Mouse (Mus musculus) kidney, embryonic 14.5 days (tissue): ENCODE results near the gene Gsg1l. TPM values are rescaled to one million over a fixed set of nuclear protein-coding genes. Genes with fewer than 3 reads are reported as not detected.

ENCODE experiments used
- ATAC-seq: fragments of 200-750 bp; cut with Nextera tagmentation; 2 replicates; pipeline ENCODE4 v1.8.0; 2017; ENCODE audit warnings: moderate number of reproducible peaks, mild to moderate bottlenecking, moderate TSS enrichment, moderate library complexity; ENCODE audit not compliant: low FRiP score, low TSS enrichment
- H3K27ac ChIP-seq: fragments of 300-500 bp; sonication (generic); 2 replicates; pipeline ENCODE4 v1.5.1; 2014; ENCODE audit warnings: low read depth, mild to moderate bottlenecking, low read length, moderate library complexity, mixed read lengths
- H3K27me3 ChIP-seq: fragments of 300-500 bp; sonication (generic); 2 replicates; pipeline ENCODE4 v1.6.1; 2014; ENCODE audit warnings: mild to moderate bottlenecking, low read length; ENCODE audit not compliant: control insufficient read depth, insufficient read depth
- H3K36me3 ChIP-seq: fragments of 300-500 bp; sonication (generic); 2 replicates; pipeline ENCODE4 v1.6.1; 2014; ENCODE audit warnings: low read length, mixed read lengths; ENCODE audit not compliant: control insufficient read depth, insufficient read depth
- H3K4me1 ChIP-seq: fragments of 300-500 bp; sonication (generic); 2 replicates; pipeline ENCODE4 v1.6.1; 2014; ENCODE audit warnings: low read length, mixed read lengths; ENCODE audit not compliant: control insufficient read depth, insufficient read depth
- H3K4me2 ChIP-seq: fragments of 300-500 bp; sonication (generic); replicated peaks from 2 replicates; pipeline ENCODE4 v1.6.1; 2014; ENCODE audit warnings: low read depth, mild to moderate bottlenecking, low read length
- H3K4me3 ChIP-seq: fragments of 300-500 bp; sonication (generic); 2 replicates; pipeline ENCODE4 v1.5.1; 2014; ENCODE audit warnings: mild to moderate bottlenecking, low read length
- H3K9ac ChIP-seq: fragments of 300-500 bp; sonication (generic); 2 replicates; pipeline ENCODE4 v1.6.1; 2014; ENCODE audit warnings: low read depth, mild to moderate bottlenecking, low read length, moderate library complexity
- H3K9me3 ChIP-seq: fragments of 300-500 bp; sonication (generic); 2 replicates; pipeline ENCODE4 v1.6.1; 2016; ENCODE audit warnings: low read length; ENCODE audit not compliant: control insufficient read depth
- WGBS: fragments of 180-500 bp; shearing (Covaris S2); extraction: QIAGEN DNeasy Blood & Tissue Kit; methylation state at CpG from one replicate; pipeline ENCODE4 v1.1.7; 2014; 5-methylcytosine and 5-hydroxymethylcytosine counted together
- polyA plus RNA-seq: library from polyadenylated mRNA; unstranded; fragments of >200 nt; fragmentation: Nextera tagmentation; extraction: Ambion mirVana; gene quantifications from 2 replicates; pipeline ENCODE4 v1.2.1, GENCODE M21; 2014

Gene Gsg1l
- polyA plus RNA-seq, 1 experiment from 2014 or later = 0.51 TPM

DNA sequence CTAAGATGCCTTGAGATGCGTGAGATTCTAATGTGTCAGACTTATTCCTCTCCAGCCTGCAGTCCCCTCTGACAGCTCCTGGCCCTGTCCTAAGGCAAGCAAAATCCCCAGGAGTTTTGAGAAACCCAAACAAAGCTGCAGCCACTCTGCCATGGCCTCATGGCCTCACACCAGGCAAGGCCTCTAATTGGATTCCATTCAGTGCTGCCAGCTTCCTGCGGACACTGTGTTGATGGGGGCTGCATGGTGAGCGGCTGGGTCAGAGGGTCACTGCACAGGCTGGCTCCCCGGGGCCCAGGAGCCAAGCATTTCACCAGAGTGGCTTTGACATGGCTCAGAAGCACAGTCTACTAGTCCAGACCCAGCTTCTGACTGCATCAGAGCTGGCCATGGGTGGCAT lies 92.7 kb downstream of the Gsg1l start:
- 31% methylated on average over 4 of the region's 4 CpGs for WGBS
- H3K4me2 ChIP-seq = no peak overlapping the region
- H3K9ac ChIP-seq = no peak overlapping the region
- ATAC-seq = no peak
- no peak overlapping the region for H3K4me3 ChIP-seq
- H3K36me3 ChIP-seq = no peaks in the 10 kb centered on the region
- no peak overlapping the region for H3K27ac ChIP-seq
- no peaks in the 10 kb centered on the region for H3K27me3 ChIP-seq
- H3K4me1 ChIP-seq = no peaks in the 10 kb centered on the region
- H3K9me3 ChIP-seq = no peaks in the 10 kb centered on the region

DNA sequence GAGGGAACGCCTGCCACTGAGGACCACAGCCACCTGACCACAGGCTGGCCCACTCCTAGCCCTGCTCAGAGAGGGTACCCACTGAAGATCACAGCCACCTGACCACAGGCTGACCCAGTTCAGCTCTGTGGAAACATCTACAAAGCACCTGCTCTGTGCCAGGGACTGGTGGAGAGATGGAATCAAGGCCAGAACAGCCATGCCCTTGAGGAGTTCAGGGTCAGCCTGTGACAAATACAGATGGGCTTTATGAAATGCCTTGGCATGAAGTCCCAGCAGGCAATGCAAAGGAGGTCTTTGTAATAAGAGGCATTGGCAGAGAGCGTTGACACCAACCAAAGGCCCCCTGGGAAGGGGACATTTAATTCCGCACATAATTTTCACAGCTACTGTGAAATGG lies 93.9 kb downstream of the Gsg1l start:
- H3K9ac ChIP-seq = no peak overlapping the region
- H3K4me3 ChIP-seq = no peak overlapping the region
- no peak for ATAC-seq
- H3K4me2 ChIP-seq = no peak overlapping the region
- H3K27ac ChIP-seq = no peak overlapping the region
- no peaks in the 10 kb centered on the region for H3K4me1 ChIP-seq
- 92% methylated on average over 3 of the region's 3 CpGs for WGBS
- no peaks in the 10 kb centered on the region for H3K36me3 ChIP-seq
- 0 out of 2 replicates have a peak, but pooled peaks cover 3% of the 10 kb centered on the region for H3K27me3 ChIP-seq
- no peaks in the 10 kb centered on the region for H3K9me3 ChIP-seq

DNA sequence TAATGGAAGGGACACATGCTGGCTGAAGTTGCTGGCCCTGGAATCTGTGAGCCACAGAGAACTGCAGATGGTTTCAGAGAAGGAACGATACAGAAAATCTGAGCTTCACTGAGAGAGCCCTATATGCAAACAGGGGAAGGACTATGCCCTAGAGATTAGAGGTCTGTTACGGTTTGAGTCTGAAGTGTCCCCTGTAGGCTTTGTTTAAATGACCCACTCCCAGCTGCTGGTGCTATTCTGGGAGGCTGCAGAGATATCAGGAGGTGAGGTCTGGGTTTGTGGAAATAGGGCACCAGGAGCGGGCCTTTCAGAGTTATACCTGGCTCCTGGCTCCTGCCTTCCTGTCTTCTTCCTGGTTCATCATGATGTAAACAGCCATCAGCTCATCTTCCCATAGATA lies 95.1 kb downstream of the Gsg1l start:
- Histone ChIP-seq H3K9me3 (no peaks in the 10 kb centered on the region), H3K4me1 (no peaks in the 10 kb centered on the region), H3K27ac (no peak overlapping the region), H3K4me3 (no peak overlapping the region), H3K27me3 (0 out of 2 replicates have a peak, but pooled peaks cover 3% of the 10 kb centered on the region), H3K36me3 (no peaks in the 10 kb centered on the region), H3K9ac (no peak overlapping the region), H3K4me2 (no peak overlapping the region)
- WGBS = 88% methylated on average over 3 of the region's 3 CpGs
- ATAC-seq = no peak

DNA sequence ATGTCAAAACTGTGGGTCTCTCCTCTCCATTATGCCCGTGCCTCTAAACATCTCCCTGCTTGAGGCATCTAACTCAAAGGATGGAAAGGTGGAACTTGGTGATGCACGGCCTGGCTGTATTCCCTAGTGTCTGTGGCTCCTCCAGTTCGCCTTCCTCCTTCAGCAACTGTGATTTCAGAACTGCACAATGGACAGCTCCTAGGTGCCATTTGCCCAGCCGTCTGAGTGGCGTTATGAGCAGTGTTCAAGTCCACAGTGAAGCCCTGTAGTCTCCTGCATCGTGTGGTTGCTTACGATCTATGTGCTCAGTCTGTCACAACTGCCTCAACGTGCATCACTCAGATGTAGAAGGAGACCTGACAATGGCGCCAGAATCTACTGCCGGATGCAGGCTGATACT lies 96.6 kb downstream of the Gsg1l start:
- Histone ChIP-seq H3K9me3 (no peaks in the 10 kb centered on the region), H3K27ac (no peak overlapping the region), H3K36me3 (no peaks in the 10 kb centered on the region), H3K9ac (no peak overlapping the region), H3K4me3 (no peak overlapping the region), H3K4me2 (no peak overlapping the region), H3K27me3 (0 out of 2 replicates have a peak, but pooled peaks cover 3% of the 10 kb centered on the region), H3K4me1 (no peaks in the 10 kb centered on the region)
- WGBS = 56% methylated on average over 10 of the region's 10 CpGs
- ATAC-seq = no peak

DNA sequence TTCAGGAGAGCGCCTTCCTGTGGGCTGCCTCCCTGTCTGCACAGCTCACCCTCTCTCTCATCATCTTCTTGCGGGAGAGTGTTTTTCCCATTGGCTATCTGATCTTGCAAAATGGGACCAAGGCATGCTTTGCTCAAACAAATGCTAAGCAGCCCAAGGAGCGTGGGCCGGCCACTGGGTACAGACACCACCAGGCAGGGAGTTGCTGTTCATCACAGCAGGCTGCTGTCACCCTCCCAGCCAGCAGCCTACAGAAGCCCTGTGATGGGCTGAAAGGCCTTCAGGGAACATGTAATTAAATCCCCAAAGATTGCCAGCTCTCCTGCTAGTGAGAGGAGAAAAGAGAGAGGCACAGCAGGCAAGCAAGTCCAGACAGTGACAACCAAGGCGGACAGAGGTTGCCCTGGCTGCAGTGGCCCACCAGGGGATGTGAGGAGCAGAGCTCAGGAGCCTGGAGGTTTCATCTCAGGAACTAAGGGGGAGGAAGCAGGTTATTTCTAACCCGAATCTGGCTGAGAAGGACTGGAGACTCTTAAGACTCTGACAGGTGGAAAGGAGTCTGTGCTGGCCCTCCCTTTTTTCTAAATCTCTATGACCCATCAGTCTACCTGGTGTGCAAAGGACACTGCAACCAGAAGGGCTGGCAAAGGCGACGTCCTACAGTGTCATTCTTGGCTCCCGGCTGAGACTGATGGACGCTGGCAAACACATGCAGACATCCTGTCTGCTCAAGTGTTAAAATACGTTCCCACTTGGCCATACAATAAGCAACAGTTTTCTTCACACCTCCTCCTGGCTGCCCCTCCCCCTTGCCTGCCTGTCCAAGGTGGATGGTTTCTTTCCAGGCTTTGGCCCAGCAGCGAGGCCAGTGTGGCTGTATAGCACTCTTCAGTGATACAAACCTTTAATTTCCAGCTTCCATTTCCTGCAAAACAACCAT lies 98.0 kb downstream of the Gsg1l start:
- Histone ChIP-seq H3K4me2 (no peak overlapping the region), H3K4me1 (0 out of 2 replicates have a peak, but pooled peaks cover 5% of the 10 kb centered on the region), H3K9ac (no peak overlapping the region), H3K4me3 (no peak overlapping the region), H3K27ac (no peak overlapping the region), H3K36me3 (no peaks in the 10 kb centered on the region), H3K9me3 (no peaks in the 10 kb centered on the region), H3K27me3 (0 out of 2 replicates have a peak, but pooled peaks cover 3% of the 10 kb centered on the region)
- 37% methylated on average over 12 of the region's 12 CpGs for WGBS
- no peak for ATAC-seq

DNA sequence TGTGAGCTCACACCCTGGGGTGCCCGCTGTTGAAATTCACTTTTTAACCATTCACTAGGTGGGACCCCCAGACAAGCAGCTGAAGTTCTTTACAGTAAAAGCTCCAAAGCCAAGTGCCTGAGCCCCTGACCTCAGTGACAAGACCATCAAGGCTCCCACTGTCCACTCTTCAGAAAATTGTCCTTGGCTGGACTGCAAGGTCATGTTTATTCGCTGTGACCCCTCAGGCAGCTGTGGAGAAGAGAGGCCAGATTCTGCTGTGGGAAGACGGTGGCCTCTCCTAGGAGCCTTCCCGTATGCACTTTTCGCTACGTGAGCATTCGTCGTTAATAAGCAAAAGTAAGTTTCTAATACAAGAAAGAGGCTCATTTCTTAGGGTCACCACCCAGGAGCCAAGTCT lies 102.6 kb downstream of the Gsg1l start:
- no peaks in the 10 kb centered on the region for H3K9me3 ChIP-seq
- H3K27ac ChIP-seq = no peak overlapping the region
- no peaks in the 10 kb centered on the region for H3K36me3 ChIP-seq
- 0 out of 2 replicates have a peak, but pooled peaks cover 3% of the 10 kb centered on the region for H3K27me3 ChIP-seq
- H3K4me3 ChIP-seq = no peak overlapping the region
- 0 out of 2 replicates have a peak, but pooled peaks cover 5% of the 10 kb centered on the region for H3K4me1 ChIP-seq
- H3K4me2 ChIP-seq = no peak overlapping the region
- no peak overlapping the region for H3K9ac ChIP-seq
- WGBS = 55% methylated on average over 8 of the region's 8 CpGs
- no peak for ATAC-seq

DNA sequence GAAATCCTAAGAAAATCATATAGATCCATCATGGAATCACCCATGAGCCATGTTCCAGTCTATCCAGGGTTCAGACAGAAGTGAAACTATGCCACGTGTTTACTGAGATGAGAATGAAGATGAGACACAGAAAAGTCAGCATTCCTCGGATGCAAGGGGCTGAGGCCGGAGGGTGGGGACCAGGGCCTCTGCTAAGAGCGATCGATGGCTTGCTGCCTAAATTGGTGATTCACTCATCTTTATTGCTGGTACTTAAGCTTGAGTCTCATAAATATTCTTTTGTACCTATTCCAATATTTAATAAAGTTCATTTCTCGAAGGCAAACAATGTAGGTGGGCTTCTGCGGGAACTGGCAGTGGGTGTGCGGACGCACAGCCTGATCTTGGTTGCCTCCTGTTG lies 105.5 kb downstream of the Gsg1l start:
- H3K4me2 ChIP-seq = no peak overlapping the region
- H3K9ac ChIP-seq = no peak overlapping the region
- H3K4me3 ChIP-seq = no peak overlapping the region
- H3K9me3 ChIP-seq = no peaks in the 10 kb centered on the region
- 0 out of 2 replicates have a peak, but pooled peaks cover 5% of the 10 kb centered on the region for H3K4me1 ChIP-seq
- H3K27me3 ChIP-seq = no peaks in the 10 kb centered on the region
- no peak overlapping the region for H3K27ac ChIP-seq
- 87% methylated on average over 9 of the region's 9 CpGs for WGBS
- no peaks in the 10 kb centered on the region for H3K36me3 ChIP-seq
- no peak for ATAC-seq

DNA sequence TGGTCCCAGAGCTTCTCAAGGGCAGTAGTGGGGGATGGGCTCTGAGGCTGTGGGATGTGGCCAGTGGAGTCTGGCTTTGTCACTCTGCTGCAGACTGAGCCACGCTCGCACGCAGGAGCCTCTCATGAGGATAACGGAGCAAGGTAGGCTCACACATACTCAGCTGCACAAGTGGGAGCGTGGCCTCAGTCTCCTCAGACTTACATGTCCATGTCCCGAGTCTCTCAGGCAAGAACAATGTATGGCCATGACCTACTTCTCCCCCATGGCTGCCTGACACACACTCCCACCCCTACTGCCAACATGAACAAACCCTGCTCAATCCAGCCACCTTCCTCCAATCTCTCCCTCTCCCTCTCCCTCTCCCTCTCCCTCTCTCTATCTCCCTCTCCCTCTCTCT lies 106.8 kb downstream of the Gsg1l start:
- WGBS = 71% methylated on average over 6 of the region's 6 CpGs
- ATAC-seq = no peak
- no peaks in the 10 kb centered on the region for H3K9me3 ChIP-seq

DNA sequence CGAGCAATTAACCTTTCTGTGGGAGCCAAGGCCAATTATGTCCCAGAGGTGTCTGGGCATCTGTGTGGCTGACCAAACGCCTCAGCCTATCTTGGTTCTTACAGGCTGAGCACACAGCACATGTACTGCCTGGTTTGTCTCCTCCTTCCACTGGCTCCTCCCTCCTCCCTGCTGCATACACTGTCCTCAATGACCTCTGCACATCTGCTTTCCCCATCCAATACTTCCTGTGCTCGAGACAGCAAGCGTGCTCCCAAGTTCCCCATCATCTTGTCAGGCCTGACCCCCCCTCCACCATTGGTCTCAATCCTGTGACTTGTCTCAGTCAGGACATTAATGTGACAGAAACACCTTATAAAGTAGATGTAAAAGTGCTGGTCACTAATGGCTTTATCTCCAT lies 108.3 kb downstream of the Gsg1l start:
- ATAC-seq = no peak
- Histone ChIP-seq H3K4me2 (no peak overlapping the region), H3K4me3 (no peak overlapping the region), H3K4me1 (no peaks in the 10 kb centered on the region), H3K9me3 (no peaks in the 10 kb centered on the region), H3K27me3 (no peaks in the 10 kb centered on the region), H3K9ac (no peak overlapping the region), H3K36me3 (no peaks in the 10 kb centered on the region), H3K27ac (no peak overlapping the region)
- 33% methylated on average over 4 of the region's 4 CpGs for WGBS

More for the DNA sequence above, 106.8 kb downstream of the Gsg1l start:
- Histone ChIP-seq H3K27me3 (no peaks in the 10 kb centered on the region), H3K27ac (no peak overlapping the region), H3K4me2 (no peak overlapping the region), H3K4me3 (no peak overlapping the region), H3K4me1 (0 out of 2 replicates have a peak, but pooled peaks cover 5% of the 10 kb centered on the region), H3K36me3 (no peaks in the 10 kb centered on the region), H3K9ac (no peak overlapping the region)
